Mouse (Mus musculus): ENCODE measurements around the gene Lrrc49. TPM values are rescaled to one million over a fixed set of nuclear protein-coding genes. Genes with fewer than 3 reads are reported as not detected.
A peak's percentile ranks its signal among the peaks of the same experiment; 100 is the strongest.

Gene Lrrc49
- polyA plus RNA-seq, 1 experiment from 2014 or later = 12.3 TPM

DNA sequence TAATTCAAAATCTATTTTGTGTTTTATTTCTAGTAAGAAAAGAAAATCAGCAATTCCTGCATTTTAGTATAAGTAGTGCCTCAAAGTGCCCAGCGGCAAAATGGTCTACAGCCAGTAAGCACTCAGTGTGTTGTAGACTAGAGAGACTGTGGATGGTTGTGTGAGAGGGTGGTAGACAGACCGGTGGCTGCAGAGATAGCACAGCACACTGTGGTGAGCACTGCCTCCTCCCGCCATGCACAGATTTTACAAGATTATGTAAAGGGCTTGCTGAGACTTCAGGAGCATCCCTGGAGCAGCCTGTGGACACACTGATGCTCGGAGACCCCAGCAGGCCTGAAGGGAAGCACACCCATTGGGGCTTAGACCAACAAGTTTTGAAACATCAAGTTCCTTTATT is 5.2 kb downstream of the Lrrc49 start:
- no peak for TF ChIP-seq CTCF (IDR thresholded peaks at IDR 0.05; ENCODE audit: low read depth)
- Histone ChIP-seq H3K9me3 (replicated peaks; ENCODE audit: low read length) (no peaks in the 10 kb centered on the region), H3K9ac (ENCODE audit: low read depth, low read length) (no peak overlapping the region), H3K27me3 (ENCODE audit: insufficient read depth, low read length) (no peaks in the 10 kb centered on the region), H3K4me3 (replicated peaks; ENCODE audit: low read depth, low read length) (no peak overlapping the region), H3K27ac (no peak overlapping the region), H3K36me3 (ENCODE audit: insufficient read depth, low read length) (0 out of 2 replicates have a peak, but pooled peaks cover 5% of the 10 kb centered on the region), H3K4me2 (ENCODE audit: low read length) (no peak overlapping the region), H3K4me1 (replicated peaks; ENCODE audit: insufficient read depth, low read length) (no peaks in the 10 kb centered on the region)
- 92% methylated on average over 4 of the region's 4 CpGs for WGBS
- DNase-seq (ENCODE audit: low spot score) = no peak
- ATAC-seq (replicated peaks; ENCODE audit: low FRiP score, low read depth) = no peak

DNA sequence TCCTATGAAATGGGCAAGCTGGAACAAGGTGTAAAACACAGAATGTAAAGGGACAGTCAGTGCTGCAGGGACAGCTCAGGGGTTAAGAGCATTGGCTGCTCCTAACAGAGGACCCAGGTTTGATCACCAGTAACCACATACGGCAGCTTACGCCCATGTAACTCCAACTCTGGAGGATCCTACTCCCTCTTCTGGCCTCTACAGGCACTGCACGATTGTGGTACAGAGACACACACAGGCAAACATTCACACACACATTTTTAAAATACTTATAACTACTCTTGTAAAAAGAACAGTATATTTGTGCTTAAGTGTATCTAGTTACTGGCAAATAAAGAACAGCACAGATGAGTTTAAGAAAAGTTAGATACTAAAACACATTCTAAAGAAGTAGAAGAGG is 7.0 kb downstream of the Lrrc49 start:
- WGBS = 93% methylated on average over 3 of the region's 3 CpGs
- ATAC-seq (replicated peaks; ENCODE audit: low FRiP score, low read depth) = no peak
- Histone ChIP-seq H3K9me3 (replicated peaks; ENCODE audit: low read length) (no peaks in the 10 kb centered on the region), H3K9ac (ENCODE audit: low read depth, low read length) (no peak overlapping the region), H3K36me3 (ENCODE audit: insufficient read depth, low read length) (0 out of 2 replicates have a peak, but pooled peaks cover 5% of the 10 kb centered on the region), H3K4me3 (replicated peaks; ENCODE audit: low read depth, low read length) (no peak overlapping the region), H3K4me2 (ENCODE audit: low read length) (no peak overlapping the region), H3K4me1 (replicated peaks; ENCODE audit: insufficient read depth, low read length) (no peaks in the 10 kb centered on the region), H3K27me3 (ENCODE audit: insufficient read depth, low read length) (no peaks in the 10 kb centered on the region), H3K27ac (no peak overlapping the region)
- DNase-seq (ENCODE audit: low spot score) = no peak
- TF ChIP-seq CTCF (IDR thresholded peaks at IDR 0.05; ENCODE audit: low read depth) = peak; percentile 32; the same call in 1 of the 2 replicates

DNA sequence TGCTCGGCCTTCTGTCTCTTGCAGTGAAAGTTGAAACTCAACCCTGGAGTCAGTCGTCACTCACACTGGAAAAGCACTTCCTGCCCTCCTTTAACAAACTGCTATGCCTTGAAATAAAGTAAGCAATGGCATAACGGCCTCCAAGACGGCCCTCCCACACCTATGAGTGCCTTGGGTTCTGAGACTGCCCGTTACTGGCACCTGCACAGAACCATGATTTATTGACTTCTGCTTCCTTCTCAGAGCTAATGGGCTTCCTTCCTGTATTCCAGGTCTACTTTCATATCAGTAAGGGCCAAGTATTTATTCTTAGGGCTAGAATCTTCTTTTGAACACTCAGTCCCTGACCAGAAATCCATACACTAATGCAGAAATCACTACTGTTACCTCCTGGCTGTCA is 9.0 kb downstream of the Lrrc49 start:
- DNase-seq (ENCODE audit: low spot score) (no peak), ATAC-seq (replicated peaks; ENCODE audit: low FRiP score, low read depth) (no peak)
- WGBS = 26% methylated on average over 5 of the region's 5 CpGs
- Histone ChIP-seq H3K4me1 (replicated peaks; ENCODE audit: insufficient read depth, low read length) (no peaks in the 10 kb centered on the region), H3K4me3 (replicated peaks; ENCODE audit: low read depth, low read length) (no peak overlapping the region), H3K4me2 (ENCODE audit: low read length) (no peak overlapping the region), H3K36me3 (ENCODE audit: insufficient read depth, low read length) (0 out of 2 replicates have a peak, but pooled peaks cover under 1% of the 10 kb centered on the region), H3K27me3 (ENCODE audit: insufficient read depth, low read length) (no peaks in the 10 kb centered on the region), H3K27ac (no peak overlapping the region), H3K9me3 (replicated peaks; ENCODE audit: low read length) (no peaks in the 10 kb centered on the region), H3K9ac (ENCODE audit: low read depth, low read length) (no peak overlapping the region)
- no peak for TF ChIP-seq CTCF (IDR thresholded peaks at IDR 0.05; ENCODE audit: low read depth)

DNA sequence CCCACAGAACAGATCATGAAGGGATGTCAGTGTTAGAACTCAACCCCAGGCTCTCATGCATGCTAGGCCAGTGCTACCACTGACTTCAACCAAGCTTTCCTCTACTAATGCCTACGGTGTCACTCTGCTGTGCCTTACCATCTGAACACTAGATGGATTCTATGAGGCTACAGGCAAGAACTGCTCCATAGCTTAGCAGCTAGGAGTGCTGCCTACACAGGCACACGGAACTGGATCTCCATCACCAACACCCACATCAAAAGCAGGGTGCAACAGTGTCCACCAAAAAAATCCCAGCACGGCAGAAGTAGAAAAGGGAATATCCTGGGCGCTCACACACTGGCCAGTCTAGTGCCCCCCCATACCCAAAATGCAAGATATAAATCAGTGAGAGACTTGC is 11.5 kb downstream of the Lrrc49 start:
- Histone ChIP-seq H3K27ac (no peak overlapping the region), H3K27me3 (ENCODE audit: insufficient read depth, low read length) (no peaks in the 10 kb centered on the region), H3K36me3 (ENCODE audit: insufficient read depth, low read length) (no peaks in the 10 kb centered on the region), H3K9me3 (replicated peaks; ENCODE audit: low read length) (no peaks in the 10 kb centered on the region), H3K9ac (ENCODE audit: low read depth, low read length) (no peak overlapping the region), H3K4me1 (replicated peaks; ENCODE audit: insufficient read depth, low read length) (no peaks in the 10 kb centered on the region), H3K4me2 (ENCODE audit: low read length) (no peak overlapping the region), H3K4me3 (replicated peaks; ENCODE audit: low read depth, low read length) (no peak overlapping the region)
- TF ChIP-seq CTCF (IDR thresholded peaks at IDR 0.05; ENCODE audit: low read depth) = no peak
- 89% methylated on average over 4 of the region's 4 CpGs for WGBS
- ATAC-seq (replicated peaks; ENCODE audit: low FRiP score, low read depth) (no peak), DNase-seq (ENCODE audit: low spot score) (no peak)

DNA sequence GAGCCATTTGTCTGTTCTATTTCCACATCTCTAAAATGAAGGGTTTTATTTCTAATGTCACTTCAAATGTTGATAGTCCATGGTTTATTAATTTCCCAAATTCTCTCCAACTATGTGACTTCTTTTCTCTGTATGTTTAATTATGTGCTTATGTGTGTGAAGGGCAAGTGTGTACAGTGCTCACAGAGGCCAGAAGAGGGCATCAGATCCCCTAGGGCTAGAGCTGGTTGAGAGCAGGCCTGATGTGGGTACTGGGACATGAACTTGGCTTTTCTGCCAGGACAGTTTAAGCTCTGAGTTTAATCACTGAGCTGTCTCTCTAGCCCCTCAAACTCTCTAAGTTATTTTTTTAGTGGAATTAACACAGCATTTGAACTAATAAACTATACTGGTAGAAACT is 13.2 kb downstream of the Lrrc49 start:
- H3K4me3 ChIP-seq (replicated peaks; ENCODE audit: low read depth, low read length) = no peak overlapping the region
- H3K9me3 ChIP-seq (replicated peaks; ENCODE audit: low read length) = no peaks in the 10 kb centered on the region
- H3K9ac ChIP-seq (ENCODE audit: low read depth, low read length) = no peak overlapping the region
- ATAC-seq (replicated peaks; ENCODE audit: low FRiP score, low read depth) (no peak), DNase-seq (ENCODE audit: low spot score) (no peak)
- H3K4me1 ChIP-seq (replicated peaks; ENCODE audit: insufficient read depth, low read length) = no peaks in the 10 kb centered on the region
- no peaks in the 10 kb centered on the region for H3K36me3 ChIP-seq (ENCODE audit: insufficient read depth, low read length)
- H3K27ac ChIP-seq = no peak overlapping the region
- peak; percentile 58 for TF ChIP-seq CTCF (IDR thresholded peaks at IDR 0.05; ENCODE audit: low read depth)
- H3K4me2 ChIP-seq (ENCODE audit: low read length) = no peak overlapping the region
- no peaks in the 10 kb centered on the region for H3K27me3 ChIP-seq (ENCODE audit: insufficient read depth, low read length)

DNA sequence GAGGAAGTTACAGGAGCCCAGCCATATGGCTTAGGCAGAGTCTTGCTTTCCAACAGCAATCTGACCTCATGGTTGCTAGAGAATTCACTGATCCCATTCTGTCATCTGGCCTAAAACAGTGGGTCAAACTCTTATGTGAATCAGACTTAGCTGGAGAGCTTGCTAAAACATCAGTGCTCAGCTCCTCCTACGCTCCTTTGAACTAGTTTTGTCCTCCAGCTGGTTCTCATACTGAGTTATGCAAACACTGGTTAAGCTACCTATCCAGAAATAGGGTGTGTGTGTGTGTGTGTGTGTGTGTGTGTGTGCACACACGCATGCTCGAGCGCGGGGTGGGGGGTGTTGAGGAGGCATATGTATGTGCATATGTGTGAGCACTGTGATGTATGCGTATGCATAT is 15.4 kb downstream of the Lrrc49 start:
- Histone ChIP-seq H3K9me3 (replicated peaks; ENCODE audit: low read length) (no peaks in the 10 kb centered on the region), H3K4me2 (ENCODE audit: low read length) (no peak overlapping the region), H3K27me3 (ENCODE audit: insufficient read depth, low read length) (no peaks in the 10 kb centered on the region), H3K4me1 (replicated peaks; ENCODE audit: insufficient read depth, low read length) (no peaks in the 10 kb centered on the region), H3K27ac (no peak overlapping the region), H3K9ac (ENCODE audit: low read depth, low read length) (no peak overlapping the region), H3K36me3 (ENCODE audit: insufficient read depth, low read length) (no peaks in the 10 kb centered on the region), H3K4me3 (replicated peaks; ENCODE audit: low read depth, low read length) (no peak overlapping the region)
- WGBS = 91% methylated on average over 6 of the region's 6 CpGs
- DNase-seq (ENCODE audit: low spot score) = no peak
- no peak for TF ChIP-seq CTCF (IDR thresholded peaks at IDR 0.05; ENCODE audit: low read depth)
- no peak for ATAC-seq (replicated peaks; ENCODE audit: low FRiP score, low read depth)

DNA sequence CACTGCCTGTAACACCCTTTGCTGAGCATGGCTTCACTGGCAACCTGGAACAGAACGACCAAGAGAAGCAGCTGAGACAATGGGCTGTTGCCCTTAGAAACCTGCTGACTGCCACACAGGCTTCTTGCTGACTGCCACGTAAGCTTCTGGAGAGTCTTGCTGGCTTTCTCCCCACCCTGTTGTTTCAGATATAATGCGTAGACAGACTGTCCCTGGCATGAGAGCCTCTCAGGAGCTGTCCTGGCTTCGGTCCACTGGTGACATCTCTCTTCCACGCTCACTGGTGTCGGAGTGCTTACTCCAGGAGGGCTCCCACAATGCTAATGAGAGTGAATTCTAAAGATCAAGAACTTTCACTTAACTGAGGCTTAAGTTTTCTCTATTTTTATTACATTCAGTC is 19.1 kb downstream of the Lrrc49 start:
- 0 out of 2 replicates have a peak, but pooled peaks cover 6% of the 10 kb centered on the region for H3K36me3 ChIP-seq (ENCODE audit: insufficient read depth, low read length)
- DNase-seq (ENCODE audit: low spot score) (no peak), ATAC-seq (replicated peaks; ENCODE audit: low FRiP score, low read depth) (no peak)
- TF ChIP-seq CTCF (IDR thresholded peaks at IDR 0.05; ENCODE audit: low read depth) = no peak
- no peak overlapping the region for H3K27ac ChIP-seq
- no peak overlapping the region for H3K4me2 ChIP-seq (ENCODE audit: low read length)
- no peaks in the 10 kb centered on the region for H3K27me3 ChIP-seq (ENCODE audit: insufficient read depth, low read length)
- no peaks in the 10 kb centered on the region for H3K4me1 ChIP-seq (replicated peaks; ENCODE audit: insufficient read depth, low read length)
- H3K9ac ChIP-seq (ENCODE audit: low read depth, low read length) = no peak overlapping the region
- no peak overlapping the region for H3K4me3 ChIP-seq (replicated peaks; ENCODE audit: low read depth, low read length)
- H3K9me3 ChIP-seq (replicated peaks; ENCODE audit: low read length) = no peaks in the 10 kb centered on the region
- WGBS = 87% methylated on average over 6 of the region's 6 CpGs
